Mouse (Mus musculus): ENCODE data around the gene Olfr806.

Gene Olfr806

GRCm38 (mm10) chr10:129741821-129742220 is at the start of gene Olfr806:
Gene Olfr806 (minus strand): TSS chr10:129741921.
- no peak for DNase-seq (ENCODE audit: low spot score in 2 of 2)

- no peak for DNase-seq (ENCODE audit: low spot score in 2 of 2)
These were observed 36.4 kb upstream of the Olfr806 start for GRCm38 (mm10) chr10:129778123-129778522.

GRCm38 (mm10) chr10:129774338-129774737 is 32.6 kb upstream of the Olfr806 start, which contains the start of gene Olfr809:
Gene Olfr809 (plus strand): TSS chr10:129774638.
- DNase-seq (ENCODE audit: low spot score in 2 of 2) = no peak

- DNase-seq (ENCODE audit: low spot score in 2 of 2) = no peak
These were observed 23.5 kb upstream of the Olfr806 start, which contains the start of gene Olfr808 for GRCm38 (mm10) chr10:129765182-129765581. Gene Olfr808 (plus strand): TSS chr10:129765482.

GRCm38 (mm10) chr10:129757693-129758092 is 16.0 kb upstream of the Olfr806 start, which contains the start of gene Olfr807:
Gene Olfr807 (minus strand): TSS chr10:129757793.
- DNase-seq (ENCODE audit: low spot score in 2 of 2) = no peak

GRCm38 (mm10) chr10:129729275-129729674 is 12.4 kb downstream of the Olfr806 start, which contains the start of gene Olfr805:
Gene Olfr805 (minus strand): TSS chr10:129729375.
- DNase-seq (ENCODE audit: low spot score in 2 of 2) = no peak

GRCm38 (mm10) chr10:129702910-129703309 is 38.8 kb downstream of the Olfr806 start, which contains the start of gene Olfr804:
Gene Olfr804 (plus strand): TSS chr10:129703210.
- DNase-seq (ENCODE audit: low spot score in 2 of 2) = no peak

GRCm38 (mm10) chr10:129694186-129694585 is 47.5 kb downstream of the Olfr806 start, which contains the start of gene Olfr803:
Gene Olfr803 (minus strand): TSS chr10:129694286.
- no peak for DNase-seq (ENCODE audit: low spot score in 2 of 2)

GRCm38 (mm10) chr10:129688069-129688468 is 53.7 kb downstream of the Olfr806 start, which contains the start of gene Olfr802:
Gene Olfr802 (minus strand): TSS chr10:129688169.
- no peak for DNase-seq (ENCODE audit: low spot score in 2 of 2)
